Mouse (Mus musculus) MEL (cell line): Measurements from ENCODE around the gene Kcnmb1. TPM values are rescaled to one million over a fixed set of nuclear protein-coding genes. Genes with fewer than 3 reads are reported as not detected.

ENCODE experiments used
- DNase-seq: peaks from one replicate; pipeline ENCODE4 v3.0.0; 2011; ENCODE audit warnings: low read depth, low spot score
- H3K27ac ChIP-seq: 2 replicates; pipeline ENCODE4 v1.5.1; 2012; ENCODE audit warnings: low read depth, mild to moderate bottlenecking, control low read depth, low read length, moderate library complexity; ENCODE audit not compliant: control insufficient read depth
- H3K27me3 ChIP-seq, 2 experiments: fragments of 150-350 bp in 1 of 2; sonication (generic) in 1 of 2; 2 replicates each; pipeline ENCODE4 v1.6.1; 2012; ENCODE audit warnings: low read length in 2 of 2, mild to moderate bottlenecking in 2 of 2, improper control_type of control experiment in 1 of 2, moderate library complexity in 1 of 2; ENCODE audit not compliant: insufficient read depth in 2 of 2, control insufficient read depth in 1 of 2
- H3K36me3 ChIP-seq, 2 experiments: 2 replicates each; pipeline ENCODE4 v1.6.1; 2012 to 2014; ENCODE audit warnings: low read length in 2 of 2, improper control_type of control experiment in 1 of 2, inconsistent platforms in 1 of 2, mild to moderate bottlenecking in 1 of 2; ENCODE audit not compliant: insufficient read depth in 2 of 2, control insufficient read depth in 1 of 2
- H3K4me1 ChIP-seq, 2 experiments: fragments of 150-350 bp in 1 of 2; sonication (generic) in 1 of 2; 2 replicates each; pipeline ENCODE4 v1.6.1; 2012; ENCODE audit warnings: low read length in 2 of 2, improper control_type of control experiment in 1 of 2, mild to moderate bottlenecking in 1 of 2; ENCODE audit not compliant: insufficient read depth in 2 of 2, control insufficient read depth in 1 of 2
- H3K4me3 ChIP-seq, 2 experiments: fragments of 150-350 bp in 1 of 2; sonication (generic) in 1 of 2; 2 replicates each; pipeline ENCODE4 v1.5.1; 2012; ENCODE audit warnings: low read depth in 2 of 2, low read length in 2 of 2, mild to moderate bottlenecking in 2 of 2, moderate library complexity in 2 of 2, control low read depth in 1 of 2, improper control_type of control experiment in 1 of 2; ENCODE audit not compliant: control insufficient read depth in 1 of 2, insufficient read depth in 1 of 2
- H3K79me2 ChIP-seq: 2 replicates; pipeline ENCODE4 v1.6.1; 2012; ENCODE audit warnings: mild to moderate bottlenecking, low read length, moderate library complexity; ENCODE audit not compliant: control insufficient read depth, poor library complexity, insufficient read depth
- H3K9ac ChIP-seq: 2 replicates; pipeline ENCODE4 v1.6.1; 2012; ENCODE audit warnings: low read depth, mild to moderate bottlenecking, control low read depth, low read length, moderate library complexity; ENCODE audit not compliant: control insufficient read depth, poor library complexity, severe bottlenecking
- H3K9me3 ChIP-seq: fragments of 150-350 bp; sonication (generic); replicated peaks from 2 replicates; pipeline ENCODE4 v1.6.1; 2012; ENCODE audit warnings: mild to moderate bottlenecking, low read length, improper control_type of control experiment, moderate library complexity; ENCODE audit not compliant: insufficient read depth
- CHD1 ChIP-seq: IDR thresholded peaks from 2 replicates; pipeline ENCODE4 v1.6.1; 2012; ENCODE audit warnings: low read depth, mild to moderate bottlenecking, inconsistent platforms, low read length, improper control_type of control experiment
- E2F4 ChIP-seq: IDR thresholded peaks from 2 replicates; pipeline ENCODE4 v1.6.1; 2011; ENCODE audit warnings: low read depth, low read length, improper control_type of control experiment, borderline replicate concordance
- ELF1 ChIP-seq: IDR thresholded peaks from 2 replicates; pipeline ENCODE4 v1.6.1; 2014; ENCODE audit warnings: low read depth, mild to moderate bottlenecking, inconsistent platforms, low read length, improper control_type of control experiment, moderate library complexity
- EP300 ChIP-seq, 2 experiments: IDR thresholded peaks; 2 replicates each; pipeline ENCODE4 v1.6.1; 2011; ENCODE audit warnings: improper control_type of control experiment in 2 of 2, low read length in 2 of 2, low read depth in 1 of 2, mild to moderate bottlenecking in 1 of 2
- GABPA ChIP-seq: IDR thresholded peaks from 2 replicates; pipeline ENCODE4 v1.6.1; 2012; ENCODE audit warnings: low read depth, mild to moderate bottlenecking, inconsistent platforms, low read length, improper control_type of control experiment, moderate library complexity
- HCFC1 ChIP-seq: IDR thresholded peaks from 2 replicates; pipeline ENCODE4 v1.6.1; 2012; ENCODE audit warnings: low read depth, mild to moderate bottlenecking, inconsistent platforms, low read length, improper control_type of control experiment, moderate library complexity
- MAX ChIP-seq: IDR thresholded peaks from 2 replicates; pipeline ENCODE4 v1.6.1; 2011; ENCODE audit warnings: low read length, improper control_type of control experiment
- MEF2A ChIP-seq: IDR thresholded peaks from 2 replicates; pipeline ENCODE4 v1.6.1; 2014; ENCODE audit warnings: low read depth, mild to moderate bottlenecking, inconsistent platforms, low read length, improper control_type of control experiment; ENCODE audit not compliant: poor library complexity, insufficient replicate concordance, severe bottlenecking; ENCODE audit errors: extremely low read depth
- MXI1 ChIP-seq: IDR thresholded peaks from 2 replicates; pipeline ENCODE4 v1.6.1; 2011; ENCODE audit warnings: mild to moderate bottlenecking, low read depth, low read length, improper control_type of control experiment
- POLR2AphosphoS5 ChIP-seq: IDR thresholded peaks from 2 replicates; pipeline ENCODE4 v1.6.1; 2012; ENCODE audit warnings: low read depth, borderline replicate concordance, mild to moderate bottlenecking, inconsistent platforms, low read length, moderate library complexity, mixed read lengths
- RAD21 ChIP-seq: IDR thresholded peaks from 2 replicates; pipeline ENCODE4 v1.6.1; 2011; ENCODE audit warnings: mild to moderate bottlenecking, low read depth, low read length, improper control_type of control experiment
- RCOR1 ChIP-seq: IDR thresholded peaks from 2 replicates; pipeline ENCODE4 v1.6.1; 2012; ENCODE audit warnings: low read depth, mild to moderate bottlenecking, inconsistent platforms, low read length, improper control_type of control experiment
- SMC3 ChIP-seq: IDR thresholded peaks from 2 replicates; pipeline ENCODE4 v1.6.1; 2011; ENCODE audit warnings: low read depth, low read length, improper control_type of control experiment
- TBP ChIP-seq: IDR thresholded peaks from 2 replicates; pipeline ENCODE4 v1.8.0; 2011; ENCODE audit warnings: low read depth, low read length, improper control_type of control experiment
- TCF12 ChIP-seq: IDR thresholded peaks from 2 replicates; pipeline ENCODE4 v1.6.1; 2014; ENCODE audit warnings: low read depth, mild to moderate bottlenecking, inconsistent platforms, low read length, improper control_type of control experiment, moderate library complexity
- UBTF ChIP-seq: IDR thresholded peaks from 2 replicates; pipeline ENCODE4 v1.6.1; 2012; ENCODE audit warnings: low read depth, mild to moderate bottlenecking, inconsistent platforms, low read length, improper control_type of control experiment, moderate library complexity, borderline replicate concordance; ENCODE audit not compliant: insufficient read depth
- USF2 ChIP-seq, 2 experiments: IDR thresholded peaks; 2 replicates each; pipeline ENCODE4 v1.6.1; 2011 to 2012; ENCODE audit warnings: improper control_type of control experiment in 2 of 2, low read length in 2 of 2, borderline replicate concordance in 1 of 2, inconsistent platforms in 1 of 2, low read depth in 1 of 2, mild to moderate bottlenecking in 1 of 2; ENCODE audit not compliant: insufficient read depth in 1 of 2
- ZC3H11A ChIP-seq: IDR thresholded peaks from 2 replicates; pipeline ENCODE4 v1.6.1; 2012; ENCODE audit warnings: low read depth, mild to moderate bottlenecking, inconsistent platforms, low read length, improper control_type of control experiment
- ZKSCAN1 ChIP-seq: IDR thresholded peaks from 2 replicates; pipeline ENCODE4 v1.6.1; 2012; ENCODE audit warnings: low read depth, mild to moderate bottlenecking, inconsistent platforms, low read length, improper control_type of control experiment, moderate library complexity
- ZMIZ1 ChIP-seq: IDR thresholded peaks from 2 replicates; pipeline ENCODE4 v1.6.1; 2012; ENCODE audit warnings: low read depth, mild to moderate bottlenecking, inconsistent platforms, low read length, improper control_type of control experiment, moderate library complexity
- polyA plus RNA-seq, 2 experiments: library from polyadenylated mRNA; stranded (reverse) in 1 of 2; unstranded in 1 of 2; fragments of >175 nt in 1 of 2; fragments of >200 nt in 1 of 2; gene quantifications; 2 replicates each; pipeline versions ENCODE4 v1.2.1 to v1.2.4; 2012; ENCODE audit warnings: low replicate concordance in 2 of 2, low read depth in 1 of 2; ENCODE audit not compliant: insufficient read length in 2 of 2, insufficient read depth in 1 of 2, missing spikeins in 1 of 2
- total RNA-seq: library from RNA; depleted of rRNA; stranded (reverse); fragments of 300-350 nt; gene quantifications from 2 replicates; pipeline ENCODE4 v1.2.3, GENCODE M21; 2012; rRNA removed

Gene Kcnmb1
- total RNA-seq (0.42 and 0.85 TPM in 2 replicates), polyA plus RNA-seq (under 1 TPM in 1 of 2 experiments, not detected in 1; 0.15 TPM)

- DNase-seq: no peak
- Histone ChIP-seq H3K4me3 (no peak within 1 kb of the TSS), H3K27me3 (no peaks in the 10 kb centered on the region), H3K4me1 (peaks cover 21 to 36% of the 10 kb centered on the region in 2 experiments), H3K9me3 (no peaks in the 10 kb centered on the region), H3K79me2 (no peaks in the 10 kb centered on the region), H3K36me3 (peaks cover 0 to 32% of the 10 kb centered on the region in 2 experiments; a peak in 2 of 4 replicates), H3K27ac (no peak within 1 kb of the TSS), H3K9ac (no peak within 1 kb of the TSS)
- TF ChIP-seq ELF1 (no peak), EP300 (IDR thresholded peaks at IDR 0.05; ENCODE audit: low read depth in 1 of 2, low read length in 2 of 2) (no peak), USF2 (IDR thresholded peaks at IDR 0.05; ENCODE audit: borderline replicate concordance in 1 of 2, insufficient read depth in 1 of 2, low read depth in 1 of 2, low read length in 2 of 2) (no peak), GABPA (no peak), MEF2A (no peak), E2F4 (no peak), RCOR1 (no peak), ZMIZ1 (no peak), UBTF (no peak), SMC3 (no peak), CHD1 (no peak), ZKSCAN1 (no peak), POLR2AphosphoS5 (no peak)
These were observed at the start of gene Kcnmb1 for GRCm38 (mm10) chr11:33962688-33963407. TSS of gene Kcnmb1 (plus strand) at chr11:33963013.

GRCm38 (mm10) chr11:33913061-33913460 lies 49.8 kb upstream of the Kcnmb1 start:
- Histone ChIP-seq H3K9ac (no peak overlapping the region), H3K79me2 (no peaks in the 10 kb centered on the region), H3K36me3 (peaks cover 0 to 31% of the 10 kb centered on the region in 2 experiments; a peak in 2 of 4 replicates), H3K4me1 (peaks cover 18 to 46% of the 10 kb centered on the region in 2 experiments), H3K27ac (no peak overlapping the region), H3K27me3 (no peaks in the 10 kb centered on the region), H3K9me3 (no peaks in the 10 kb centered on the region), H3K4me3 (no peak overlapping the region)
- DNase-seq: no peak
- no peak for TF ChIP-seq HCFC1
- TF ChIP-seq MAX: no peak
- no peak for TF ChIP-seq ZC3H11A
- TF ChIP-seq SMC3: no peak
- no peak for TF ChIP-seq RAD21
- TF ChIP-seq TBP: no peak
- TF ChIP-seq RCOR1: no peak
- no peak for TF ChIP-seq MXI1
- no peak for TF ChIP-seq TCF12
- TF ChIP-seq EP300 (IDR thresholded peaks at IDR 0.05; ENCODE audit: low read depth in 1 of 2, low read length in 2 of 2): no peak
